Mouse (Mus musculus): Measurements from ENCODE around the gene Vamp1.

DNA sequence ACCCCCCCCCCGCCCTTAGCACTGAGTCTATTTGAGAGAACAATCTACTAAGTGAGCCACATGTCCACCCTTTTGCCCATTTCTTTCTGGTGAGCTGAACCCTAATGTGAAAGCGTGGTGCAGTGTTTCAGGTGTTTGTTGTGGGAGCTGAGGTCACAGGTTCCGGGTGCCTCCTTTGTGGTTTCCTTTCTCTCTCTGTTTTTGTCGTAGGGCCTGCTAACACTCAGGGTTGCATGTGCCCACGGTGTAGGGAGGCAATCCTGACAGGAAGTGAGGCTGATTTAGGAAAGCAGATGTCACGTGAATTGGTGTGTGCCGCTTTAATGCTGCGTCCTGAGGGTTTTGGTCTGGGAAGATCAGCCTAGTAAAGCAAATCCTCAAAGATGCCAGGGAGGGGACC is 26.2 kb downstream of the Vamp1 start:
- no peak for TF ChIP-seq POLR2A (IDR thresholded peaks at IDR 0.05; ENCODE audit: borderline replicate concordance, control insufficient read depth, low read depth, low read length)
- TF ChIP-seq CTCF (IDR thresholded peaks at IDR 0.05; ENCODE audit: control insufficient read depth, insufficient read depth, low read length), result no peak
